Mouse (Mus musculus) cerebellum, adult (tissue): ENCODE data around the gene Btbd18.
"Not testable (repeated sequence)": the region's sequence is repeated elsewhere in the genome, so short reads cannot be mapped to it uniquely, and the experiment has no call there.

ENCODE experiments used
- ATAC-seq: cut with Nextera tagmentation; 2 replicates; pipeline ENCODE4 v1.9.2; 2017; ENCODE audit warnings: mild to moderate bottlenecking, moderate library complexity, mixed read lengths; ENCODE audit not compliant: insufficient number of reproducible peaks, low FRiP score, low TSS enrichment

Gene Btbd18

DNA sequence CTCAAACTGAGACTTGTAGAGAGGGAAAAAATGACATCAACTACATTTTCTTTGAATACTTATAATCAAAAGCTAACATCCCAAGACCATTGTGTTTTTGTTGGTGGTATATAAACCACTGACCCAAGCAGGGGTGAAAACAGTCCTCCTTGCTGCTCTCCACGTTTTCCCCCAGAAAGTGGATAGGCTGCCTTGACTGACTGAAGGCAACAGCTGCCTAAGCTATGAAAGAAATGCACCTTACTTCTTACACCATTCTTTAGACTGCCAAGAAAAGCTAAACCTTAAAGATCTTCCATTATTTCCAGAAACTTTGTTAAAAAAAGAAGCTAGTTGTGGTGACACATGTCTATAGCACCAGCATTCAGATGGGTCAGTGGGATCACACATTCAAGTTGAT, 12.7 kb upstream of the Btbd18 start:
- ATAC-seq = no peak

DNA sequence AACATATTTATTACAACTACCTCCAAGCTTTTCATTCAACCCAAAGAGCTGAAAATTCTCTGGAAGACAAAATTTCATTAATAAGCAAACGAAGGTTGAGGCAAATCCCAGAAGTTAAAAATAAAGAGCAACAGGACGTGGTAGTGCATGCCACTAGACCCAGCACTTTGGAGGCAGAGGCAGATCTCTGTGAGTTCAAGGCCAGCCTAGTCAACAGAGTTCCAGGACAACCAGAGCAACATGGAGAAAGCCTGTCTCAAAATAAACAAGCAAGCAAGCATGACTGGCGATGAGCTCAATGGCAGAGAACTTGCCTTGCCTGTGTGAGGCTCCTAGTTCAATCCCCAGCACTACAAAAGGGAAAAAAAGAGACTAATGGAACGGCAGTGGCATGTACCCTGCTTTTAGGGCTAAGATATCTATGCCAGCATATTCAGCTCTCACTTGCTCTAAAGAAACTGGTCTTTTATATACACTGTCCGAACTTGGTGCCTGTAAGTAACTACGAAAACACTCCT, 11.8 kb upstream of the Btbd18 start:
- no peak for ATAC-seq

GRCm38 (mm10) chr2:84648369-84648768, 10.5 kb upstream of the Btbd18 start:
- ATAC-seq = no peak

DNA sequence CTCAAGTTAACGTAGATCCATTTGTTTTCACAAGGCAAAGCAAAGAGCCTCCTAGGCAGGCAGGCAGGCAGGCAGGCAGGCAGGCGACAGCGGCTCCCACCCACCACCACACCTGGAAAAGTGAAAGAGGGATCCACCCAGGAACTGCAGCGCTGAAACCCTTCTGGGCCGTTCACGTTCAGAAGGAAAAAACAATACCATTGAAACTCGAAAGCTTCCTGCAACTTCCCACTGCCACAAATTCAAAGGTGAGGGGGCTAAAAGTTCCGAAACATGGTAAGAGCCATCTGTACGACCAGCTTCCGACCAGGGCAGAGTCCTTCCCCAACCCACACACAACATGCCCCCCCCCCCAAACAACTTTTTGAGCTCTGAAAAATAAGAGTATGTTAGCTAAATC, 9.2 kb upstream of the Btbd18 start:
- no peak for ATAC-seq

GRCm38 (mm10) chr2:84650464-84651195, 8.2 kb upstream of the Btbd18 start, which contains the start of gene Ctnnd1:
TSS of gene Ctnnd1 (minus strand) at chr2:84650765.
- peak; percentile 100 for ATAC-seq

GRCm38 (mm10) chr2:84653354-84653753, 5.5 kb upstream of the Btbd18 start:
- ATAC-seq = no peak

DNA sequence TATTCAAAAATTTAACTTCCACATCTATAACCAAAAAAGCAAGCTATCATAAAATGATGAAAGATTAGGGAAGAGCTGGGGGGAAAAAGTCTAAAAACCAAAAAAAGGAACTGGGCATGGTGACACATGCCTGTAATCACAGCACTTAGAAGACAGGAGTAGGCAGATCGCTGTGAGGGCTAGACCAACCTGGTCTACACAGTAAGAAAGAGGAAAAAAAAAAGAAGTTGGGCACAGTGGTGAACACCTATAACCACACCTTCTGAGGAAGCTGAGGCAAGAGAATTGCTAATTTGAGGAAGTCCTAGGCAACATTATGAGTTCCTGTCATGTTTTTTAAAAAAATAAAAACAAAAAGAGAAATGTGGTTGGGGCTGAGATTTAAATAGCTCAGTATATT, 3.0 kb upstream of the Btbd18 start:
- ATAC-seq = no peak

DNA sequence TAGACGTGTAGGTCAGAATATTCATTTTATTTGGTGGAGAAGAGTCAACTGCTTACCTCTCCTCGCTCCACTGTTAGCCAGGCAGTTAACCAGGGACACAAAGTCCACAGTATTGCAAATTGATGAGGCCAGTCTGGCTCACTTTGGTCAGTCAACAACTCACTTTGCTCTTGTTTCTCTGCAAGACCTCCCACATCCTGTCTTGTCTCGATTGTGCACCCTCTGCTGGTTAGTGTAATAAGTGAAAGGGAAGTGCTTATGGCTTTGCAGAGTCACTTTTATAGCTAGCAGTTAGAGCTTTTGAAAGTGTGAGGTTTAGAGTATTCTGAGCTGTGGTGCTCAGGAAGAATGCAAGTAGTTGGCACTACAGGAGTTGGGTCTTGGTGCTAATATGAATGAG, 1.4 kb downstream of the Btbd18 start:
- no peak for ATAC-seq

DNA sequence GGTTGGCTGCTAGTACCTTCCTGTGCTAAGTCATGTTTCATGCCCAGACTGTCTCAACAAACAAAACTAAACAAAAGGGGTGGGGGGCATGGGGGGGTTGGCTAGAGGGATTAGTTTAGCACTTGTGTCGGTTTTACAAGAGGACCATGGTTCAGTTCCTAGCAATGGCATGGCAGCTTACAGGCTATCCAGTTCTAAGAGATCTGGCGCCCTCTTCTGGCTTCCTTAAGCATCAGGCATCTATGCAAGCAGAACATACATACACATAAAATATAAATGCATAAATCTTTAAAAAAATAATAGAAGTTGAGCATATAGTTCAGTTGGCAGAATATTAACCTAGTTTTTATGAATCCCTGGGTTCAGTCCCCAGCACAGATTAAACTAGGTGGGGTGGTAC, 4.0 kb downstream of the Btbd18 start:
- ATAC-seq = no peak

DNA sequence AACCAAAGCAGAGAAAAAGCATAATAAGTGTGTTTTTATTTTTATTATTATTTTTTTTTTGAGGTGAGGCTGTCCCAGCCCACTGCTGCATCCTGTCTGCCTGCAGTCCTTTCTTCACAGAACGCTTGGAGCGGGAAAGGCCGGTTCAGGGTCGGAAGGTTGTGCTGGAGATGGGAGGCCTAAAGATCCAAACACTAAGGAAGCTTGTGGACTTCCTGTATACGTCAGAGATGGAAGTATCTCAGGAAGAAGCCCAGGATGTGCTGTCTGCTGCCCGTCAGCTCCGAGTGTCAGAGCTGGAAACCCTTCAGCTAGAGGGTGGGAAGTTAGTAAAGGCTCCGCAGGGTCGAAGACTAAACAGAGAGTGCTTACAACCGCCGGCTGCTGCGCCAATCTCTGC, 7.2 kb downstream of the Btbd18 start:
- no peak for ATAC-seq

GRCm38 (mm10) chr2:84669828-84670568, 11.1 kb downstream of the Btbd18 start:
- peak; percentile 57 for ATAC-seq

GRCm38 (mm10) chr2:84670569-84670933, 11.7 kb downstream of the Btbd18 start, which contains the start of gene Selenoh:
TSS of gene Selenoh (minus strand) at chr2:84670770.
- ATAC-seq = peak; percentile 90

DNA sequence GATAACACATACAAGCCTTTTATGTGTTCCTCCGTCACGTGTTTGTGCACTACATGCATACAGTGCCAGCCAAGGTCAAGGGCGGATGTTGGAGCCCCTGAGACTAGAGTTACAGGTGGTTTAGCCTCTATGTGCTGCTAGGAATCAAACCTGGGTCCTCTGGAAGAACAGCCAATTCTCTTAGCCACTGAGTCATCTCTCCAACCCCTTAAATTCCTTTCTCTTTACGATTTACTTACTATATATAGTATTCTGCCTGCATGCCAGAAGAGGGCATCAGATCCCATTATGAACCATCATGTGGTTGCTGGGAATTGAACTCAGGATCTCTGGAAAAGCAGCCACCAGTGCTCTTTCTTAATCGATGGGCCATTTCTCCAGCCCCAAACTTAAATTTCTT, 12.7 kb downstream of the Btbd18 start:
- not testable (repeated sequence) for ATAC-seq

DNA sequence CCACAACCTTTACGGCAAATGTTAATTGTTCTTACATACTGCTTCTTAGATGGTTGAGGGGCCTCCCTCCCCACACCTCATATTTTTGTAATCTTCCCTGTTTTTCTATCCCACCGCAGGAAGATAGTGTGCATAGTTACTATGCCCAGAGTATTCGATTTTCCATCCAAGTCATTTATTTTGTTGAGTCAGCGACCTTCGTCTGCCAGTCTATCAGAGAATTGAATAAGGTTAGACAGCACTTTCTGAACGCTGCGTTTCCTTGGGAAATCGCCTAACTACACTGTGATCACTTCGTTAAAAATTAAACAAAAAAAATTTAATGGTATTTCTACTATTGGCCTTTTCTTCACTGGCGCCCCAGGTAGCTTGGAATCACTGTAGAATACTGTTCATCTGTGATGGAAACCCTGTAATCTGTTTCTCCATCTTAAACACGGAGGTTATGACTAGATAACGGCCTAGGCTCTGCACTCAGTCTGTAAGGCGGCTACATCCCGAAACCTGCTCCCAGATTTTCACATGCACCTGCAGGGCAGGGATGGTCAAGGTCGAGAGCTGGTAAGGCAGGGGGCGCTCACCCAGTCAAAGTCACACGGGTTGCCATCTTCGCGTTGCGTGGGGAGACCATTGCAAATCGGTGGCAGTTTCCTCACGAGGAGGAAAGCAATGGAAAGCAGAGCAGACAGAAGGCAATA, 18.5 kb downstream of the Btbd18 start:
- ATAC-seq = peak; percentile 60

GRCm38 (mm10) chr2:84677968-84678880, 19.3 kb downstream of the Btbd18 start, which contains the start of the genes Gm28635 and Med19:
TSS of gene Gm28635 (minus strand) at chr2:84678041.
TSS of gene Med19 (plus strand) at chr2:84678402.
- peak; percentile 99 for ATAC-seq

DNA sequence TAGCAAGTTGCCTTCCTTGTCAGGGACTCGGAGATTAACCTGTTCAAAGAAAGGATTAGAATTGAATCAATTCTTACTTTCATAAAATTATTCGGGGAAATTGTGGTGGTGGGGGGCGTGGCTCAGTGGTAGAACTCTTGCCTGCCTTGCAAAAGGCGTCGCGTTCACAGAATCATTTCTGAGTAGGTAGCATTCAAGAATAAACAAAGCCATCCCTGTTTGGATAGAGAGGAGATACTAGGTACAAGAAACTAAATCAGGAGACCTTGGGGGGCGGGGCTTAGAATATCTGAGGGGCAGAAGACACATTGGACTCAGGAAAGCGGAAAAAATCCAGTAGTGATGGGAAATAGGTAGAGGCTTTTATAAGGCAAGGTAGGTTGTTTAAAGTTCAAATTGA, 20.1 kb downstream of the Btbd18 start, which contains the start of gene Tmx2:
Gene Tmx2, minus strand, starts transcription at position 125 of the 400 bp plus-strand sequence.
- no peak for ATAC-seq

- ATAC-seq = no peak
Observed at GRCm38 (mm10) chr2:84682605-84683183, 23.8 kb downstream of the Btbd18 start.

DNA sequence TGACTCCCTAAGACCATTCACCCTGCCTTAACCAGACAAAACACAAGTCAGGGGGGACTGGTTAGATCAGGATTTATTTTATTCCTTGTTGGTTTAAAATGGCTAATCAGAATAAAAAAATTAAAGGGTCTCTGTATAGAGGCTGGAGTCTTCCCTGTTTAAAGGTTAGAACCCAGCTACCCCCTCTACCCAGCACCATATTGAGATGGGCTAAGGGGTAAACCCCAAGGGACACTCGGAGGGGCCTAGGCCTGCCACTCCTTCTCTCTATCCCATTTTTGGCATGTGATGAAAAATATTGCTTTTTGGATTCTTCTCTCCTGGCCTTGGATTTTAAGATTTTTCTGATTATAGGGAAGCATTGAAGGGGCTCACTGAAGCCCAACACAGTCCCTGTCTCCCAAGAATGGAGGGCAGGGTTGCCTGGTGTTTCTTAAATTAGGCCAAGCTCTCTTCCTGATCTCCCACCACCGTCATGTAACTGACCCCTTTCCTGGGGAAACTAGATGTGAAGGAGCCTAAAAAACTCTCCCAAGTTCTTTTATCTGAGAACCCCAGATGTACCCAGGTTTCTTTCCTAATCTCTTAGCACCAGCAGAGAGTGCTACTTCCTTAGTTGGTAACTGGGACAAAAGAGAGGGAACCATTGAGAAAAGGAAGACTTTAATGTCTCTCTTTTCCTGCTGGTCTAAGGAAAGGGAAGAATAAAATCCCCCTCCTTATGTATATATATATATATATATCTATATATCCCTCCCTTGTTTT, 29.4 kb downstream of the Btbd18 start:
- no peak for ATAC-seq

- ATAC-seq = peak; percentile 38
Observed at GRCm38 (mm10) chr2:84690050-84690449, 31.2 kb downstream of the Btbd18 start.
